Comparison of ENCODE assay signal across 18 mouse cellular contexts in genomic region chr6:125386080-125386479, GRCm38 (mm10). TPM values are rescaled to one million over a fixed set of nuclear protein-coding genes. Genes with fewer than 3 reads are reported as not detected.
"Had no signal": no experiment of that assay in that cellular context is flagged by ENCODE, and none has a peak within 500 bp of the region (broad histone marks: within the 10 kb centered on the region; RNA-seq: fewer than 3 reads in every experiment).

No protein-coding gene starts in this region.

- H3K4me3 ChIP-seq: hindbrain, embryonic 13.5 days; kidney, embryonic 15.5 days; limb, embryonic 15.5 days; megakaryocyte, embryonic 14.5 days; midbrain, embryonic 12.5 days had no signal

- H3K36me3 ChIP-seq: hindbrain, embryonic 13.5 days; kidney, embryonic 15.5 days; limb, embryonic 15.5 days; midbrain, embryonic 12.5 days had no signal

- H3K9me3 ChIP-seq: hindbrain, embryonic 13.5 days; kidney, embryonic 15.5 days; limb, embryonic 15.5 days; midbrain, embryonic 12.5 days had no signal

- H3K9ac ChIP-seq: hindbrain, embryonic 13.5 days; kidney, embryonic 15.5 days; limb, embryonic 15.5 days; lung, embryonic 14.5 days; midbrain, embryonic 12.5 days had no signal

- ATAC-seq: hindbrain, postnatal 0 days; midbrain, embryonic 16.5 days had no signal

- H3K27ac ChIP-seq: hindbrain, embryonic 13.5 days; hindbrain, postnatal 0 days; kidney, embryonic 15.5 days; limb, embryonic 15.5 days; macrophage; midbrain, embryonic 12.5 days had no signal

- DNase-seq: kidney, adult 18-20 months; kidney, postnatal 36 days; layer of hippocampus, adult 9-11 months; layer of hippocampus, postnatal 36 days; lung, embryonic 14.5 days; lung, postnatal 14 days; right cerebral cortex, adult 18-20 months; right cerebral cortex, postnatal 25 days; spleen, adult 18-20 months; thymus, postnatal 36 days had no signal

- H3K4me2 ChIP-seq: hindbrain, embryonic 13.5 days; kidney, embryonic 15.5 days; limb, embryonic 15.5 days; lung, embryonic 14.5 days; midbrain, embryonic 12.5 days had no signal

- H3K4me1 ChIP-seq: limb, embryonic 15.5 days; midbrain, embryonic 12.5 days had no signal

RNA-seq across cellular contexts. Expression of gene Plekhg6, which starts 5.5 kb away (rescaled TPM):
- polyA plus RNA-seq: macrophage had no signal
